Mouse (Mus musculus) bone marrow, adult 2 months (tissue): ENCODE measurements around the gene Inpp1. TPM values are rescaled to one million over a fixed set of nuclear protein-coding genes. Genes with fewer than 3 reads are reported as not detected.

Experiments used
- H3K27ac ChIP-seq: fragments of 200-500 bp; 2 replicates; pipeline ENCODE4 v1.5.1; 2012; ENCODE audit warnings: low read depth, mild to moderate bottlenecking, control low read depth, inconsistent platforms, low read length; ENCODE audit not compliant: control insufficient read depth, poor library complexity, insufficient read depth
- H3K4me1 ChIP-seq: fragments of 200-500 bp; 2 replicates; pipeline ENCODE4 v1.6.1; 2011; ENCODE audit warnings: low read length; ENCODE audit not compliant: control insufficient read depth, insufficient read depth
- H3K4me3 ChIP-seq: fragments of 200-500 bp; replicated peaks from 2 replicates; pipeline ENCODE3; 2011; ENCODE audit warnings: mild to moderate bottlenecking, low read depth, low read length, control low read depth; ENCODE audit not compliant: control insufficient read depth
- CTCF ChIP-seq: fragments of 200-500 bp; IDR thresholded peaks from 2 replicates; pipeline ENCODE4 v1.5.1; 2011; ENCODE audit warnings: low read length, control low read depth; ENCODE audit not compliant: control insufficient read depth, insufficient read depth
- POLR2A ChIP-seq: fragments of 200-500 bp; IDR thresholded peaks from 2 replicates; pipeline ENCODE4 v1.6.1; 2011; ENCODE audit warnings: low read depth, mild to moderate bottlenecking, control low read depth, low read length, borderline replicate concordance; ENCODE audit not compliant: control insufficient read depth
- WGBS: fragments of 180-500 bp; shearing (Covaris S2); methylation state at CpG from one replicate; pipeline ENCODE4 v1.1.7; 2018; 5-methylcytosine and 5-hydroxymethylcytosine counted together
- polyA plus RNA-seq: library from polyadenylated mRNA; stranded (reverse); fragments of >200 nt; gene quantifications from 2 replicates; pipeline ENCODE4 v1.2.4, GENCODE M21; 2011; ENCODE audit warnings: low replicate concordance; ENCODE audit not compliant: missing spikeins, insufficient read depth, insufficient read length

Inpp1 gene
- polyA plus RNA-seq, 1 experiment, result 15.8 TPM

DNA sequence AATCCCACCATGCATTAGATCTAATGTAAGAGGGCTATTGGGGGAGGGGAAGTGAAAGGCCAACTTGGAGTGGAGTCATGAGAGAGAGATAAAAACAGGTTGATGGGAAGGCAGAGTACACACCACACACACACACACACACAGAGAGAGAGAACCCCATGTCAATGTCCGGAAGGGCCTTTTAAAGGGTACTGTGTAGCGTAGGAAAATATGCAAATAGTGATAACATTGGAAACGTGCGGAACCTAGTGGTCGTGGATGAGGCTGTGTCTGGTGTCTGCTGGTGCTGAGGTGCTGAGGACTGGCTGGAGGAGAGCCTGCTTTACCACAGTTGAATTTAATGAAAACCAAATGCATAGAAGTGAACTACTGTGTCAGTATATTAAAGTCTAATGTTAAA, 74.9 kb downstream of the Inpp1 start:
- no peak overlapping the region for H3K4me3 ChIP-seq
- TF ChIP-seq POLR2A (no peak), CTCF (no peak)
- no peak overlapping the region for H3K27ac ChIP-seq
- no peaks in the 10 kb centered on the region for H3K4me1 ChIP-seq
- WGBS, result 79% methylated on average over 5 of the region's 5 CpGs

Other genes with a start within 250 kb of the Inpp1 start
- 7.3 and 16.2 TPM in 2 replicates for gene Nemp2, start 187.0 kb downstream of the Inpp1 start, polyA plus RNA-seq
- 2.8 and 8.3 TPM in 2 replicates for gene Mfsd6, start 90.2 kb downstream of the Inpp1 start, polyA plus RNA-seq
- 2.2 and 8.8 TPM in 2 replicates for gene Hibch, start 27.2 kb upstream of the Inpp1 start, polyA plus RNA-seq
- 0.27 and 3.4 TPM in 2 replicates for gene 1700019D03Rik, start 202.5 kb upstream of the Inpp1 start, polyA plus RNA-seq
- not detected in 2 replicates for gene Mstn, start 244.0 kb upstream of the Inpp1 start, polyA plus RNA-seq